Mouse (Mus musculus) heart, adult 2 months (tissue): ENCODE measurements around the gene Tsfm.

Experiments used
- CTCF ChIP-seq: fragments of 200-600 bp; IDR thresholded peaks from 2 replicates; pipeline ENCODE4 v1.8.1; 2022; ENCODE audit warnings: antibody characterized with exemption, mild to moderate bottlenecking, moderate library complexity
- EP300 ChIP-seq: fragments of 200-500 bp; IDR thresholded peaks from 2 replicates; pipeline ENCODE4 v1.6.1; 2011; ENCODE audit warnings: low read depth, low read length, control low read depth; ENCODE audit not compliant: insufficient read depth
- POLR2A ChIP-seq: fragments of 200-500 bp; IDR thresholded peaks from 2 replicates; pipeline ENCODE4 v1.6.1; 2011; ENCODE audit warnings: mild to moderate bottlenecking, low read depth, low read length, control low read depth; ENCODE audit not compliant: insufficient read depth

- TF ChIP-seq CTCF (no peak), POLR2A (no peak), EP300 (no peak)
Observed at GRCm38 (mm10) chr10:126962271-126962965, 68.2 kb downstream of the Tsfm start.
